9 mouse cellular contexts compared by ENCODE assay signal in genomic region chr19:6871574-6872271, GRCm38 (mm10). TPM values are rescaled to one million over a fixed set of nuclear protein-coding genes. Genes with fewer than 3 reads are reported as not detected.
DNase-seq lines count a peak whose midpoint lies in the region; ATAC-seq and TF ChIP-seq lines count a peak whose summit lies in the region.
"Had no signal": no experiment of that assay in that cellular context is flagged by ENCODE, and none has a peak within 500 bp of the region (broad histone marks: within the 10 kb centered on the region; RNA-seq: fewer than 3 reads in every experiment).

No protein-coding gene starts in this region.

- H3K4me3 ChIP-seq in left cerebral cortex, adult 2 months = no peak overlapping the region
- no peak overlapping the region for H3K4me3 ChIP-seq in bone marrow, adult 2 months (replicated peaks; ENCODE audit: control insufficient read depth, low read depth, low read length)
- H3K4me3 ChIP-seq: neural tube, embryonic 13.5 days had no signal

- H3K27ac ChIP-seq in left cerebral cortex, adult 2 months = no peak overlapping the region
- peak overlapping the region; percentile 53 for H3K27ac ChIP-seq in bone marrow, adult 2 months (ENCODE audit: control insufficient read depth, insufficient read depth, low read depth, low read length, poor library complexity)
- H3K27ac ChIP-seq: neural tube, embryonic 13.5 days had no signal

- intact Hi-C loops in left cerebral cortex, adult 2 months (cut with DNase I) = no loop called here
- intact Hi-C loops in left cerebral cortex, postnatal 25 days (cut with DNase I) = loop anchor here (5.0 kb wide), 2 partner anchors 36 to 209 kb away; partner anchors contain the start of gene Trmt112

- H3K4me1 ChIP-seq in bone marrow, adult 2 months (ENCODE audit: control insufficient read depth, insufficient read depth, low read length) = peaks cover 3% of the 10 kb centered on the region
- H3K4me1 ChIP-seq: neural tube, embryonic 13.5 days had no signal

- 12% methylated on average over 5 of the region's 5 CpGs for WGBS in bone marrow, adult 2 months

- TF ChIP-seq POLR2A in bone marrow, adult 2 months (IDR thresholded peaks at IDR 0.05; ENCODE audit: borderline replicate concordance, control insufficient read depth, low read depth, low read length) = no peak

- DNase-seq in left cerebral cortex, adult 2 months (ENCODE audit: extremely low spot score in 1 of 2, low spot score in 2 of 2) = no peak
- DNase-seq in left cerebral cortex, postnatal 25 days (ENCODE audit: low spot score in 2 of 2) = no peak
- peak; percentile 96 for DNase-seq in kidney, adult 9 months
- DNase-seq in cerebellum, adult 18-20 months = no peak
- DNase-seq in ovary, postnatal 36 days (ENCODE audit: low spot score) = no peak
- DNase-seq in frontal cortex, postnatal 36 days (ENCODE audit: low spot score in 2 of 2) = no peak

- peak; percentile 45 for TF ChIP-seq CTCF in left cerebral cortex, adult 2 months (IDR thresholded peaks at IDR 0.05)
- TF ChIP-seq CTCF in bone marrow, adult 2 months (IDR thresholded peaks at IDR 0.05; ENCODE audit: control insufficient read depth, insufficient read depth, low read length) = peak; percentile 75

- peak; percentile 69 for ATAC-seq in monocyte, adult 5-6 weeks (replicated peaks; ENCODE audit: insufficient number of reproducible peaks, low FRiP score, low TSS enrichment, poor library complexity, severe bottlenecking)

RNA-seq across cellular contexts. Expression of gene Ccdc88b, which starts 13.7 kb away (rescaled TPM):
- total RNA-seq in left cerebral cortex, adult 2 months (2021) = 1 to 10 TPM; 2.5 to 3.5 TPM
- total RNA-seq in left cerebral cortex, postnatal 25 days (2021) = 1 to 10 TPM; 2.0 to 2.2 TPM
- 29.0 and 66.6 TPM in 2 replicates for polyA plus RNA-seq in bone marrow, adult 2 months (2011; ENCODE audit: insufficient read depth, insufficient read length, low replicate concordance, missing spikeins)
- total RNA-seq in monocyte, adult 5-6 weeks (2017) = 92.9 to 171 TPM (median 102 TPM) in 3 replicates

RNA-seq across cellular contexts. Expression of gene Rps6ka4, which starts 31.3 kb away (rescaled TPM):
- total RNA-seq in left cerebral cortex, adult 2 months (2021) = 10 to 100 TPM; 34.6 to 37.3 TPM
- 10 to 100 TPM; 30.8 to 36.4 TPM for total RNA-seq in left cerebral cortex, postnatal 25 days (2021)
- polyA plus RNA-seq in bone marrow, adult 2 months (2011; ENCODE audit: insufficient read depth, insufficient read length, low replicate concordance, missing spikeins) = 4.7 and 5.5 TPM in 2 replicates
- 11.8 to 24.6 TPM (median 20.5 TPM) in 3 replicates for total RNA-seq in monocyte, adult 5-6 weeks (2017)

RNA-seq across cellular contexts. Expression of gene Trmt112, which starts 37.8 kb away (rescaled TPM):
- 10 to 100 TPM; 40.0 to 43.4 TPM for total RNA-seq in left cerebral cortex, adult 2 months (2021)
- total RNA-seq in left cerebral cortex, postnatal 25 days (2021) = 10 to 100 TPM; 35.0 to 43.2 TPM
- 28.6 and 37.9 TPM in 2 replicates for polyA plus RNA-seq in bone marrow, adult 2 months (2011; ENCODE audit: insufficient read depth, insufficient read length, low replicate concordance, missing spikeins)
- total RNA-seq in monocyte, adult 5-6 weeks (2017) = 84.5 to 135 TPM (median 85.6 TPM) in 3 replicates

RNA-seq across cellular contexts. Expression of gene Prdx5, which starts 38.2 kb away (rescaled TPM):
- 100 to 1,000 TPM; 315 to 354 TPM for total RNA-seq in left cerebral cortex, adult 2 months (2021)
- total RNA-seq in left cerebral cortex, postnatal 25 days (2021) = 100 to 1,000 TPM; 337 to 358 TPM
- polyA plus RNA-seq in bone marrow, adult 2 months (2011; ENCODE audit: insufficient read depth, insufficient read length, low replicate concordance, missing spikeins) = 181 and 324 TPM in 2 replicates
- 520 to 936 TPM (median 803 TPM) in 3 replicates for total RNA-seq in monocyte, adult 5-6 weeks (2017)

RNA-seq across cellular contexts. Expression of gene Esrra, which starts 49.9 kb away (rescaled TPM):
- 10 to 100 TPM; 66.8 to 69.2 TPM for total RNA-seq in left cerebral cortex, adult 2 months (2021)
- total RNA-seq in left cerebral cortex, postnatal 25 days (2021) = 10 to 100 TPM; 60.6 to 65.2 TPM
- 25.1 and 27.2 TPM in 2 replicates for polyA plus RNA-seq in bone marrow, adult 2 months (2011; ENCODE audit: insufficient read depth, insufficient read length, low replicate concordance, missing spikeins)
- total RNA-seq in monocyte, adult 5-6 weeks (2017) = 39.1 to 50.2 TPM (median 46.8 TPM) in 3 replicates

Comparison
In these comparisons a context has a peak if more than half of its experiments do, and no peak if none do; other contexts are left out.
1. RNA of gene Ccdc88b, which starts 13.7 kb away (total RNA-seq): 92.9 to 171 TPM in monocyte, adult 5-6 weeks; 2.5 to 3.5 TPM in left cerebral cortex, adult 2 months and 2.0 to 2.2 TPM in left cerebral cortex, postnatal 25 days; every median in the first group is over 10 times any median in the second.